Mouse (Mus musculus) thymus, postnatal 14 days (tissue): ENCODE data around the gene Tecta.

ENCODE experiments used
- DNase-seq: peaks from one replicate; pipeline ENCODE4 v3.0.0; 2021

The Tecta gene

DNA sequence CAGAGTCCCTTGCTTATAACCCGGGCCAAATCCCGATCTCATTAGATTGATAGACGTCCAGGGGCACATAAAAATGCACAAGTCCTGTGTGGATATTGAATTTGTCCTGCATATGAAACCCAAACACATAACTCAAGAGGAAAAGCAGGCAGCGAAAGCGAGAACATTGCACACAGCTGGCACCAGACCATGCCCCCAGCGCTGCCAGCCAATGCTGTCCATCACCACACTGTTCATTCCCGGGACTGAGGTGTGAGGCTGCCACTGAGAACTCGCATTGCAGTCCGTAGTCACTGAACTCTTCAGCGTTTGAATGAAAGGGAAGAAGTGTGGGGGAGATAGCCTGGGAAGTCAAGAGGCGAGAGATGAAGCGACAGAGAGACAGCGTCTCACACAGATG is 14.1 kb downstream of the Tecta start:
- no peak for DNase-seq

GRCm38 (mm10) chr9:42382628-42383347 is 16.9 kb downstream of the Tecta start:
- no peak for DNase-seq

GRCm38 (mm10) chr9:42382063-42382462 is 17.7 kb downstream of the Tecta start:
- no peak for DNase-seq

DNA sequence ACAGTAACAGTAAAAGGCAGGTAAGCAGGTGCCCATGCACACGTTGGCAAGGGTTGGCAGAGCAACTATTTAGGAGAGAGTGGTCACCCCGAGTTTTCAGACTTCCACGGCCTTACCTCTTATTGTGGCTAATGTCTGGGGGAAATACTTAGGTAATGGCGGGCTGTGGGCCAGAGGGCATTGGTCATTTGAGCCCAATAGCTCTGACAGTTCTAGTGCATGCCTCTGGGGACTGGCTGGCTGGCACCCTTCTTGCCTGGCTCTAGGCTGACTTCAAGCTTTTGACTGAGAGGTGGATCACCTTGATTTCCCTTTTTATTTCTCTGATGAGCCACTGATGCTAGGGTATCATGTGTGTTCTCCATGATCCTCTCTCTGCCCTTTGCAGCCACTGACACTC is 21.7 kb downstream of the Tecta start:
- DNase-seq: no peak

GRCm38 (mm10) chr9:42377656-42378055 is 22.1 kb downstream of the Tecta start:
- no peak for DNase-seq

DNA sequence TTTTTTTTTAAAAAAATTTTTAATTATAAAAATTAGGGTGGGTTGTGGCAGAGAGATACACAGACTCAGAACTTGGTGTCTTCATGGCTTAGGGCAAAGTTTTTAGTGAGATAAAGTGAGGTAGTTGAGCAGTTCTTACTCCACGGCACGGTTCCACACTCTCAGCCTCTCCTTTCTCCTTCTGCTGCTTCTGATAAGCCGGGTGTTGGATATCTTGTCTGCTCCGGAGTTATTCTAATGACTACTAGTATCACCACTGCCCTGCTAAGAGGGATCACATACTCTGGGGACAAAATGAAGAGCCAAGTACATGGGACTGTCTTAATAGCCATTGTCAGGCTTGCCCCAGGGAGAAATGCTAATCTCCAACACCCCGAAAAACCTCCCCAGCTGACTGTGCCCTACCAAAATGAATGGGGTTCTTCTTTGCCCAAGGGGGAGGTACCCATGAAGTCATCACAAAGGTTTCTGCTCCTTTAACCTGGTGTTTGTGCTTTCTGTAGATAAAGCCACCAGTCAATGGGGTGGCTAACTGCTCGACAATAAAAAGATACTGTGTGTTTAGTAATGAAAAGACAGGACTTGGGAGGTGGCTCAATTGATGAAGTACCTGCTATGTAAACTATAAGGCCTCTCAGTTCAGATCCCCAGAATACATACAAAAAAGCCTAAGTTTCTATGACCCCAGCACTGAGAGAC is 27.9 kb downstream of the Tecta start:
- DNase-seq: no peak

DNA sequence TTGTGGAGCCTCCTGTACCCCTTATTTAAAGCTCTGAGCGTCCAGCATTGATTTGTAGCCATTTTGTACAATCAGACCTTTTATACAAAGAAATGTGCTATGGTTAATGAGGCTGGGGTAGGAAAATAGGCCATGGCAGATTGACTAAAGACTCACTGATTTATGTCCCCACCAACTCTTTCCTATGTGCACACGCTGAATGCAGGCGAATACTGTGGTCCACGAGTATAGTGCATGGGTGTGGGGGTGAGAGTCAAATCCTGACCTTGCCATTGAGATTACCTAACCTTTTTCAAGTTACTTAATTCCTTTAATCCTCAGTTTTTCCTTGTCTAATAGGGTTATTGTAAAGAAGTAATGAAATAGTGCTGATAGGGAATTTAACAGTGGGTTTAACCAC is 42.1 kb downstream of the Tecta start:
- DNase-seq: no peak

DNA sequence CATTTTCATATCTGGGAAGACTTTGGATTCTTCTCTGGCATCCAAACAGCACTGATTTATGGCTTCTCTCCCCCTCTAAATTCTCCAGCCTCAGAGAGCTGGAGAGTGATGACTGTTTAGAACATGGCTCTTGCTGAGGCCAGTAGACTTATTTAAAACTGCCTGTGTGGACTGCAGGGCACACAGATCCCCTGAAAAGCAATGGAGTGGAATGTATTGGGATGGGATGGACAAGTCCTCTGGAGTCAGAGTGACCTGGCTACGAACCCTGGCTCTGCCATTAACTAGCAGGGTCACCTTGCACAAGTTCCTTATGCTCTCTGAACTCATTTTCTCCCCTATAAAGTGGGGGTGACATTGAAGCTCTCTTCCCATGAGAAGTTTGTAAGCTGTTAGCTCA is 44.9 kb downstream of the Tecta start:
- DNase-seq: no peak

- DNase-seq: no peak
Measured at GRCm38 (mm10) chr9:42349791-42350190, 49.9 kb downstream of the Tecta start.

DNA sequence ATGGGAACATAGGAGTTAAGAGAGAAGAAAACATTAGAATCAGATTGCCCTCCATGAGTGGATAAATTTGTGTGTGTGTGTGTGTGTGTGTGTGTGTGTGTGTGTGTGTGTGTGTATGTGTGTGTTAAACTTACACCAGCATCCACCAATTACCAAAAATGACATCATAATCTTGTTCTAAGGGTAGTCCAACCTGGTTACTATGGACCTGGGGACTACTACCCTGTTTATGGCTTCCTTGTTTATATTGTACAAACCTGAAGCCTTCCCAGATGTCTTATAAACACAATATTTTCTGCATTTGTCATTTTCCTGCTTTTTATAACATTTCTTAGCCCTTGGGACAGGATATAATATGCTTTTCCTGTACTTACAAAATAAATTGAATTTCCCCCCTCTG is 53.4 kb downstream of the Tecta start:
- DNase-seq: no peak

- DNase-seq: no peak
Measured at GRCm38 (mm10) chr9:42339151-42339550, 60.6 kb downstream of the Tecta start.

- DNase-seq: no peak
Measured at GRCm38 (mm10) chr9:42337026-42337425, 62.7 kb downstream of the Tecta start.

GRCm38 (mm10) chr9:42336575-42336974 is 63.2 kb downstream of the Tecta start:
- no peak for DNase-seq

DNA sequence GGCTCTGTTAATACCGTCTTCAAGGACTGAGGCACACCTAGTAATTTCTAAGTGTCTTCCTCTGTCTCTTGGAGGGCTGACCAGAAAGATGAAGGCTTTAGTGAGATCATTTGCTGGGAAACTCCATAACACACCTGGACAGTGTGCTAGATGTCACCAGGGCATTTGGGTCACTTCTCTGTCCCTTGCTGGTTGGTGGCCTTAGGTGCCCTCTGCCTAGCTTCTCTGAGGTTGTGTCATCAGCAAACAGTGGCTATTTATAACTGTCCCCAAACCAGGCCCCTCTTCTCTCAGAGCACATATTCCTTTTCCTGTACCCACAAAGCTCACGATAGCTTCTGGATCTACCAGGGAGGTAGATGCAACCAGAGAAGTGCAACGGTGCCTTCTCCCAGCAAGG is 64.8 kb downstream of the Tecta start:
- DNase-seq: no peak

DNA sequence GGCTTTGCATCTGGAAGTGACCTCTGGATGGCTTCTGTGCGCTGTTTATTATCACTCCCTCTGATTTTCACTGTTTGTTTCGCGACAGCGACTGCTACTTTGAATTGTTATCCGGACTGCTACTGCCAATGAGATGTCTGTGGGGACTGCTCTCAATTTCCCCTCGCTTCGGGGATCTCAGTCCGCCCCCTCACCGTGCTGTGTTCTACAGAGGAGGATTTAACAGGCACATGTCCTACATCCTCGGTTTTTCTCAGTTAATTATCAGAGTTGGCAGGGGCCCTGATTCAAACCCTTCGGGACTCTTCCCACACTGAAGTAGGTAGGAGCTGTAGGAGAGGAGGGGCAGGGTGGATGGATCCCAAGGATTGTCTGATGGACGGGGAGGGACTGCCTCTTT is 67.0 kb downstream of the Tecta start:
- no peak for DNase-seq

- no peak for DNase-seq
Measured at GRCm38 (mm10) chr9:42331341-42331740, 68.4 kb downstream of the Tecta start.

GRCm38 (mm10) chr9:42329753-42330152 is 70.0 kb downstream of the Tecta start:
- DNase-seq: no peak

DNA sequence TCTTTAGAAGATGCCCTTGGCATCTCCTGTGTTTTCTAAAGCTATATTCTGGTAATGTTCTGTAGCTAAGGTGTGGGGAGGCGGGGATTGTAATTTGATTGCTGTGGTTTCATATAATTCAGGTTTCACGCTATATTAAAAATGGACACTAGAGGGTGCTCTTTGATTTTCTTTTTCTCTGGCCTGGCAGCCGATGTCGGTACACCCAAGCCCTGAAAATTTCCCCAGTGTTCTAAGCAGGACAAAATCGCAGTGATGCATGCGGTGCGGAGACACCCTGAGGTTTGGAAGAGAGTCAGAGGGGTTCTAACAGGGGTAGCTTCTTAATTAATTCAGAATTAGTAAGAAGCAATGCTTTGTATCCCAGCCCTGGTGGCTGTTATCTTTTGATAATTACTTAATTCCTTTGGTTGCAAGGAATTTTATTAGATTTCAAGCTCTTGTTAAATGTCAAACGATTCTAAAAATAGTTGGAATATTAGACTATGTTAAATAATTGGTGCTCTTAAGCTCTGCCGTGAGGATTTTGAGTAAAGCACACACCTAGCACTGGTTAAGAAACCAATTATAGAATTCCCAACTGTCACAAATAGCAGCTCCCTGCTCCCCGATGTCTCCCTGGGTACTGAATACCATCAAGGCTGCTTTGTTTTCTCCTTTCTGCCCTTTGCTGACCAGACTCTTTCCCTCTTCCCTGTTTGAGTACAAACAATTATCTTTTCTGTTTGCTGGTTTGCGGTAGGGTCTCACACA is 72.9 kb downstream of the Tecta start:
- DNase-seq: peak; percentile 20

DNA sequence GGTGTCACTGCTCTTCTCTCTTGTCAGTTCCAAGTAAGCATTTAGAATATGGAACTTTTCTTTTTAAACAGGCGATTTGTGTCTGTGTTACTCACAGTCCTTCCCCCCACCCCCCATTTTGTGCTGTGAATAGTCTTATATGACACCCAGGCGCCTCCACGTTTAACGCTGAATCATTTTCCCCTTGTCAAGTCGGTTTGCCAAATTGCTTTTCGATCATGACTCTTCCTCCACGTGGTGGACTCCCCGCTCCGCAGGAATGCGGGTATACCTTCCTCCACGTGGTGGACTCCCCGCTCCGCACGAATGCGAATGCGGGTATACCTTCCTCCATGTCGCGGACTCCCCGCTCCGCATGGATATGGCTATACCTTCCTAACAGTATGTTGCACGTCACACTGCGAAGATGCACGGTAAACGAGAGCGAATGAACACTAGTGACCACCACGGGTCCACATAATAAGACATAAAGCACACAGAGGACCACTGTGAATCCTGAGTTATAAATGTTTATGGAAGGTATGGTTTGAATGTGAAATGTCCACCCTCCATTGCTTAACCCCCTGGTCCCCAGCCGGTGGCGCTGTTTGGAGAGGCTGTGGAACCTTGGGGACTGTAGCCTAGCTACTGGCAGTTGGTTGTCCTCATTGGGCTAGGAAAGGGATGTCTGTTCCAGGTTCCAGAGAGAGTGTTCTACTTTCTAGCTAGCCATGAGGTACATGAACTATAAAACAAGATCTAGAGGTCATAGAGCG is 74.9 kb downstream of the Tecta start:
- DNase-seq: no peak

- no peak for DNase-seq
Measured at GRCm38 (mm10) chr9:42323238-42323637, 76.5 kb downstream of the Tecta start.

- no peak for DNase-seq
Measured at GRCm38 (mm10) chr9:42321442-42321841, 78.3 kb downstream of the Tecta start.

DNA sequence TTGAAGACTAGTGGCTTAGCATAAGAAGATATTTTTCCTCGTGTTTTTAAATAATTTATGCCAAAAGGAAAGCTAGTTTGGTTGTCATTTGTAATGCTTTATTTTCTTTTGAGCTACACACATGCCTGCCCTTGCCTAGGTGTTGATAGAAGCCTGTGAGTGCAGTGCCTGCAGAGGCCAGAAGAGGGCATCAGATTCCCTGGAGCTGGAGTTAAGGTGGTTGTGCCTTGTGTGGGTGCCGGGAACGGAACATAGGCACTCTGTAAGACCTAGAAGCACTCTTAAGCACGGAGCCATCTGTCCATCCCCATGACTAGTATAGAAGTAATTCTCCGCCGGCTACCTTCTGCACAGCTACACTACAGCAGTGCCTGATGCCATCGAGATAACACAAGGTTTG is 79.1 kb downstream of the Tecta start:
- DNase-seq: no peak

GRCm38 (mm10) chr9:42318455-42318987 is 81.2 kb downstream of the Tecta start:
- DNase-seq: no peak
